Mouse (Mus musculus): ENCODE results near the gene Hsd3b4. TPM values are rescaled to one million over a fixed set of nuclear protein-coding genes. Genes with fewer than 3 reads are reported as not detected.
"Not testable (repeated sequence)": the region's sequence is repeated elsewhere in the genome, so short reads cannot be mapped to it uniquely, and the experiment has no call there.

Hsd3b4 gene
- total RNA-seq (2021), result not detected

DNA sequence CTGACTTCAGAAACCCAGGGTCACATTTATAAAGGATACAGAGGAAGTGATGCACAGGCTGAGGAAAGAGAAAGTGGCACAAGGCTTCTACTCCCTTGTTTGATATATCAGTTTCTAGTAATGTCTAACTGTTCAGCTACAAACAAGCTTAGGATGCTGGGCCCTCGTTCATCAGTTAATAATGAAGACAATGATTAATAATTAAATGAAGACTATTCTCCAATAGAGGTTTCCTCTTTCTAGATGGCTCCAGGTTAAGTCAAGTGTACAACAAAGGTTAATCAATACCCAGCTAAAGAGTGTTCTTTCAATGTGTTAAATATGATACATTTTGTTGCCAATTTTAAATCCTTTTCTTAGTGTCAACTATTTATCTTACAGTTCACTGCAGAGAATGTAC, at the start of gene Hsd3b4:
Gene Hsd3b4, minus strand, starts transcription at position 101 of the 400 bp plus-strand sequence.
- DNase-seq (ENCODE audit: extremely low spot score in 1 of 2, low spot score in 2 of 2); intact Hi-C loops (cut with DNase I): not testable (repeated sequence)

DNA sequence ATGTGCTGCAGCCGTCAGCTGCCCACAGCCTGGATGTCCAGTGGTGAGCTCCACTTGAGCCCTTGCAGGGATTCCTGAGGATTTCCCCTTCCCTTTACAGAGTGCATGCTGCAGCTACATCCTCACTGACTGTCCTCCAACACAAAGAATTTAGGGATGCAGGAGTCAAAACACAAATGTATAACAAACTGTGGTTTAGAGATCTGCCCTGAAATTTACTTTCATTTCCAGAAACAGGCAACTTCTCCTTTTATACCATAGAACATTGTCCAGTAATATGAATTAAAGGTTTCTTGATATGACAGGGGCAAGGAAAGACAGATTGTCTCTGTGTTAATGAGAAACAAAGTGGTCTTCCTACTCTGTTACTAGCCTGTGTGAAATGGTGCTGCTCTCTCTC, 40.5 kb upstream of the Hsd3b4 start:
- intact Hi-C loops (cut with DNase I); DNase-seq (ENCODE audit: extremely low spot score in 1 of 2, low spot score in 2 of 2): not testable (repeated sequence)

DNA sequence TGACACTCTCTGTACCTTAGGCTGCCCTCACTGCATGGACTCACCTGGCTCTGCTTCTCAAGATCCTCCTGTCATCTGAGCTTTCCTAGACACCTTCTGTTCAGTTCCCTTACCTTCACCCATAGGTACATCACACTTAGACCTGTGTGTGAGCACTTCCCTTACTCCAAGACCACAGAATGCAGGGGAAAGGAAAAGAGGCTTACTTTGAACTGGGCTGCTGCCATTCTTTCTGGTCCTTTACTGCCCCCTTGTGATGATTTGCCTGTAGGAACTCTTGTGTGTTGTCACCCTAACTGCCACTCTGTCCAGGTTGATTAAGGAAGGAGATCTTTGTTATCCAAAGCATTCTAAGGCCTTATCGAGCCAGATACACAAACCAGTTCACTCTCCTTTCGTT, 39.9 kb upstream of the Hsd3b4 start:
- DNase-seq (ENCODE audit: extremely low spot score in 1 of 2, low spot score in 2 of 2); intact Hi-C loops (cut with DNase I): not testable (repeated sequence)

DNA sequence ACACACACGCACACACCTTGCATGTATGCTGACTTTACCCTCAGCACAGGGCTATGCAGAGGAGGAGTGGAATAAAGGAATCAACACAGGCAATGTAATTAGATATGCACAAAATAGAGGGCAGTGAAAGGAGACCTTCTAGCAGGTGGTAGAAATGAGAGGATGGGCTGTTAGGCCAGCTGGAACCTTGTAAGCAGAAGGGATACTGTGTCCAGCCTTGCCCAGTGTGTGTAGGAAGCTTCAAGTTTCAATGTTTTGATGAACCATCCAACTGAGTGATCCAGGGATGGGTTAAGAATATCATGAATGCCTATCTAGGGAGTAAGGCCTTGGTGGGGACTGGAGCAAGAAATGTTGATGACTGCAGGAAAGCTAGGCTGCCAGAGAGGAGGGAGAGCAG, 38.2 kb upstream of the Hsd3b4 start:
- intact Hi-C loops (cut with DNase I); DNase-seq (ENCODE audit: extremely low spot score in 1 of 2, low spot score in 2 of 2): not testable (repeated sequence)

DNA sequence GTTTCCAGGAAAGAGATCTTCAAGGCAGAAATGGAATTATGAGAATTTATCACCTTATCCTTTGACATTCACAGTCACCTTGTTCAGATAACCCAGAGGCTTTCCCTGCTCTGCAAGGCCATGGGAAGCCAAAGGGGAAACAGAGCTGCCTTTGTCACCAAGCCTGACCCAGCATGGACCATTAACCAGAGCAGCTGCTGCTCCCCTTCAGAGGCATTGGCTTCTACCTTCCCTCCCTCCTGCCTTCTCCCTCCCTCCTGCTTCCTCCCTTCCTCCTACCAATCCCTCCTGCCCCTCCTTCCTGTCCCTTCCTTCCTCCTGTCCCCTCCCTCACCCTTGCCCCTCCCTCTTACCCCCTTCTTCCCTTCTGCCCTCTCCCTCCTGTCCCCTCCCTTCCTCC, 37.3 kb upstream of the Hsd3b4 start:
- DNase-seq (ENCODE audit: extremely low spot score in 1 of 2, low spot score in 2 of 2); intact Hi-C loops (cut with DNase I): not testable (repeated sequence)

DNA sequence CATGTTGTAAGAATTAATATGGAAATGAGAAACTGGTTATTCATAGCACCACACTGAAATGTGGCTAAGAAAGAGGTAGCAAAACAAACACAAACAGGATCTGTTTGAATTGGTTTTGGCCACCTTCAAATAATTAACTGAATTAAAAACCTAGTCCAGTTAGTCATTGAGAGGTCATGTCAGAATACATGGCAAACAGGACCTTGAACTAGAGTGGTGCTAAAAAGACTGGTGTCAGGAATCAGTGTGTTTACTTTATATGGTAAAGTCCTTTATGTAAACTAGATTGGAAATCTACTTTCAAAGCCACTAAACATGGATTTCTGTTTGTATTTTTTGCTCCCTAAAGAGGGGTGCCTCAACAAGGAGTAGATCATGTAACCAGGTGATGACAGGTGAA, 14.7 kb upstream of the Hsd3b4 start:
- DNase-seq (ENCODE audit: extremely low spot score in 1 of 2, low spot score in 2 of 2); intact Hi-C loops (cut with DNase I): not testable (repeated sequence)

DNA sequence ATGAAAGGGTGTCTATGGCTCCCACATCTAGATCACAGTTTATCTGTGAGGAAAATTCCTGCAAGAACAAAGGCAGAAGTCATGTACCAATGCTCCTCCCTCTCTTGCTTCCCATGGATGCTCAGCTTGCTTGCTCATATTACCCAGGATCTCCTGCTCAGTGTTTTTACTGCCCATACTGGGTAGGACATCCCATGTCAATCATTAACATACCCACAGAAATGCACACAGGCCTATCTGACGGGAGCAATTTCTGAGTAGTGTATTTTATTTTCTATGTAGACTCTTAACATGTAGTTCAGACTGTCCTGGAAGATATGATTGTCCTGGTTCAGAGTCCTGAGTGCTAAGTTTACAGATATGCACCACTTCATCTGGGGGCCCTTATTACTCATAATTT, 14.2 kb upstream of the Hsd3b4 start:
- DNase-seq (ENCODE audit: extremely low spot score in 1 of 2, low spot score in 2 of 2); intact Hi-C loops (cut with DNase I): not testable (repeated sequence)

DNA sequence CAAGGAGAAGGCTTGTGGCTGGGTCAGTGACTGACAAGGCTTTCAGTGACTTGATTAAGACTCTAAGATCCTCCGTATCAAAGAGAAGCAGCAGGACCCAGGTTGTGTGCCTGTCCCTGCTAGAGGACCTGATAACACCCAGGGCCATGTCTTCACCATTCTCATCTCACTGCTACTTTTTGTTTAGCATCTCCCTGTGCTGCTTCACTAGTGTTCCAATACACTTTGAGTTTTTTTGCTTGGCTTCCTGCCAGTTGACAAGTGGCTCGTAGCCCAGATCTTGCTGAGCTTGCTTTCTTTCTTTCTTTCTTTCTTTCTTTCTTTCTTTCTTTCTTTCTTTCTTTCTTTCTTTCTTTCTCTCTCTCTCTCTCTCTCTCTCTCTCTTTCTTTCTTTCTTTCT, 12.5 kb upstream of the Hsd3b4 start:
- intact Hi-C loops (cut with DNase I); DNase-seq (ENCODE audit: extremely low spot score in 1 of 2, low spot score in 2 of 2): not testable (repeated sequence)

DNA sequence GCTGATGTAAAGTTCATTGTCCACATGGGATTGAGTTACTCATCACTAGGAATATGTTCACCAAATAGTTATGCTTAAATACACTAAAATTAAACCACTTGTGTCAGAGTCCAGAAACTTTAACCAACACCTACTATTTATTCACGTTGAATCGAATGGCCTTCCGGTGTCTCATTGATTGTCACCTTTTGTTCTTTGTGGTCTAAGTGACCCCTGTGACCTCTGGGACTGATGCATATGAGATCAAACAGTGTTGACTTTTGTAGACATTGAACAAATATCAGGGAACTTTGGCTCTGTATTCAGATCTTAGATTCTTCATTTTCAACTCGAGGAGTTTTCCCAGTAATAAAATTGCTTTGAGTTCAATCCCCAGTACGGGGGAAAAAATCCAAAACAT, 3.1 kb downstream of the Hsd3b4 start:
- intact Hi-C loops (cut with DNase I); DNase-seq (ENCODE audit: extremely low spot score in 1 of 2, low spot score in 2 of 2): not testable (repeated sequence)

DNA sequence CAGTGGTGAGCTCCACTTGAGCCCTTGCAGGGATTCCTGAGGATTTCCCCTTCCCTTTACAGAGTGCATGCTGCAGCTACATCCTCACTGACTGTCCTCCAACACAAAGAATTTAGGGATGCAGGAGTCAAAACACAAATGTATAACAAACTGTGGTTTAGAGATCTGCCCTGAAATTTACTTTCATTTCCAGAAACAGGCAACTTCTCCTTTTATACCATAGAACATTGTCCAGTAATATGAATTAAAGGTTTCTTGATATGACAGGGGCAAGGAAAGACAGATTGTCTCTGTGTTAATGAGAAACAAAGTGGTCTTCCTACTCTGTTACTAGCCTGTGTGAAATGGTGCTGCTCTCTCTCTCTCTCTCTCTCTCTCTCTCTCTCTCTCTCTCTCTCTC, 12.9 kb downstream of the Hsd3b4 start:
- intact Hi-C loops (cut with DNase I), result not testable (repeated sequence)

DNA sequence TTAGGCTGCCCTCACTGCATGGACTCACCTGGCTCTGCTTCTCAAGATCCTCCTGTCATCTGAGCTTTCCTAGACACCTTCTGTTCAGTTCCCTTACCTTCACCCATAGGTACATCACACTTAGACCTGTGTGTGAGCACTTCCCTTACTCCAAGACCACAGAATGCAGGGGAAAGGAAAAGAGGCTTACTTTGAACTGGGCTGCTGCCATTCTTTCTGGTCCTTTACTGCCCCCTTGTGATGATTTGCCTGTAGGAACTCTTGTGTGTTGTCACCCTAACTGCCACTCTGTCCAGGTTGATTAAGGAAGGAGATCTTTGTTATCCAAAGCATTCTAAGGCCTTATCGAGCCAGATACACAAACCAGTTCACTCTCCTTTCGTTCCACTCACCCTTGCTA, 13.6 kb downstream of the Hsd3b4 start:
- DNase-seq (ENCODE audit: extremely low spot score in 1 of 2, low spot score in 2 of 2); intact Hi-C loops (cut with DNase I): not testable (repeated sequence)

More for the DNA sequence above, 12.9 kb downstream of the Hsd3b4 start:
- not testable (repeated sequence) for DNase-seq (ENCODE audit: extremely low spot score in 1 of 2, low spot score in 2 of 2)

DNA sequence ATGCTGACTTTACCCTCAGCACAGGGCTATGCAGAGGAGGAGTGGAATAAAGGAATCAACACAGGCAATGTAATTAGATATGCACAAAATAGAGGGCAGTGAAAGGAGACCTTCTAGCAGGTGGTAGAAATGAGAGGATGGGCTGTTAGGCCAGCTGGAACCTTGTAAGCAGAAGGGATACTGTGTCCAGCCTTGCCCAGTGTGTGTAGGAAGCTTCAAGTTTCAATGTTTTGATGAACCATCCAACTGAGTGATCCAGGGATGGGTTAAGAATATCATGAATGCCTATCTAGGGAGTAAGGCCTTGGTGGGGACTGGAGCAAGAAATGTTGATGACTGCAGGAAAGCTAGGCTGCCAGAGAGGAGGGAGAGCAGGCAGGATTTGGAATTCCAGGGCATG, 15.3 kb downstream of the Hsd3b4 start:
- intact Hi-C loops (cut with DNase I); DNase-seq (ENCODE audit: extremely low spot score in 1 of 2, low spot score in 2 of 2): not testable (repeated sequence)

DNA sequence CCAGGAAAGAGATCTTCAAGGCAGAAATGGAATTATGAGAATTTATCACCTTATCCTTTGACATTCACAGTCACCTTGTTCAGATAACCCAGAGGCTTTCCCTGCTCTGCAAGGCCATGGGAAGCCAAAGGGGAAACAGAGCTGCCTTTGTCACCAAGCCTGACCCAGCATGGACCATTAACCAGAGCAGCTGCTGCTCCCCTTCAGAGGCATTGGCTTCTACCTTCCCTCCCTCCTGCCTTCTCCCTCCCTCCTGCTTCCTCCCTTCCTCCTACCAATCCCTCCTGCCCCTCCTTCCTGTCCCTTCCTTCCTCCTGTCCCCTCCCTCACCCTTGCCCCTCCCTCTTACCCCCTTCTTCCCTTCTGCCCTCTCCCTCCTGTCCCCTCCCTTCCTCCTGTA, 16.1 kb downstream of the Hsd3b4 start:
- intact Hi-C loops (cut with DNase I); DNase-seq (ENCODE audit: extremely low spot score in 1 of 2, low spot score in 2 of 2): not testable (repeated sequence)

DNA sequence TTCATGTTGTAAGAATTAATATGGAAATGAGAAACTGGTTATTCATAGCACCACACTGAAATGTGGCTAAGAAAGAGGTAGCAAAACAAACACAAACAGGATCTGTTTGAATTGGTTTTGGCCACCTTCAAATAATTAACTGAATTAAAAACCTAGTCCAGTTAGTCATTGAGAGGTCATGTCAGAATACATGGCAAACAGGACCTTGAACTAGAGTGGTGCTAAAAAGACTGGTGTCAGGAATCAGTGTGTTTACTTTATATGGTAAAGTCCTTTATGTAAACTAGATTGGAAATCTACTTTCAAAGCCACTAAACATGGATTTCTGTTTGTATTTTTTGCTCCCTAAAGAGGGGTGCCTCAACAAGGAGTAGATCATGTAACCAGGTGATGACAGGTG, 38.8 kb downstream of the Hsd3b4 start:
- DNase-seq (ENCODE audit: extremely low spot score in 1 of 2, low spot score in 2 of 2); intact Hi-C loops (cut with DNase I): not testable (repeated sequence)

DNA sequence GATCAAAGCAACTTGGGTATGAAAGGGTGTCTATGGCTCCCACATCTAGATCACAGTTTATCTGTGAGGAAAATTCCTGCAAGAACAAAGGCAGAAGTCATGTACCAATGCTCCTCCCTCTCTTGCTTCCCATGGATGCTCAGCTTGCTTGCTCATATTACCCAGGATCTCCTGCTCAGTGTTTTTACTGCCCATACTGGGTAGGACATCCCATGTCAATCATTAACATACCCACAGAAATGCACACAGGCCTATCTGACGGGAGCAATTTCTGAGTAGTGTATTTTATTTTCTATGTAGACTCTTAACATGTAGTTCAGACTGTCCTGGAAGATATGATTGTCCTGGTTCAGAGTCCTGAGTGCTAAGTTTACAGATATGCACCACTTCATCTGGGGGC, 39.3 kb downstream of the Hsd3b4 start:
- DNase-seq (ENCODE audit: extremely low spot score in 1 of 2, low spot score in 2 of 2); intact Hi-C loops (cut with DNase I): not testable (repeated sequence)

DNA sequence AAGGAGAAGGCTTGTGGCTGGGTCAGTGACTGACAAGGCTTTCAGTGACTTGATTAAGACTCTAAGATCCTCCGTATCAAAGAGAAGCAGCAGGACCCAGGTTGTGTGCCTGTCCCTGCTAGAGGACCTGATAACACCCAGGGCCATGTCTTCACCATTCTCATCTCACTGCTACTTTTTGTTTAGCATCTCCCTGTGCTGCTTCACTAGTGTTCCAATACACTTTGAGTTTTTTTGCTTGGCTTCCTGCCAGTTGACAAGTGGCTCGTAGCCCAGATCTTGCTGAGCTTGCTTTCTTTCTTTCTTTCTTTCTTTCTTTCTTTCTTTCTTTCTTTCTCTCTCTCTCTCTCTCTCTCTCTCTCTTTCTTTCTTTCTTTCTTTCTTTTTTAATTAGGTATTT, 41.0 kb downstream of the Hsd3b4 start:
- intact Hi-C loops (cut with DNase I); DNase-seq (ENCODE audit: extremely low spot score in 1 of 2, low spot score in 2 of 2): not testable (repeated sequence)

DNA sequence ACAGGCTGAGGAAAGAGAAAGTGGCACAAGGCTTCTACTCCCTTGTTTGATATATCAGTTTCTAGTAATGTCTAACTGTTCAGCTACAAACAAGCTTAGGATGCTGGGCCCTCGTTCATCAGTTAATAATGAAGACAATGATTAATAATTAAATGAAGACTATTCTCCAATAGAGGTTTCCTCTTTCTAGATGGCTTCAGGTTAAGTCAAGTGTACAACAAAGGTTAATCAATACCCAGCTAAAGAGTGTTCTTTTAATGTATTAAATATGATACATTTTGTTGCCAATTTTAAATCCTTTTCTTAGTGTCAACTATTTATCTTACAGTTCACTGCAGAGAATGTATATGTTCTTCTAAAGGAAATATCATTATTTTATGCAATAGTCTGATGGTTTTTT, 53.3 kb downstream of the Hsd3b4 start, which contains the start of gene Gm4450:
Gene Gm4450, minus strand, starts transcription at position 101 of the 400 bp plus-strand sequence.
- DNase-seq (ENCODE audit: extremely low spot score in 1 of 2, low spot score in 2 of 2); intact Hi-C loops (cut with DNase I): not testable (repeated sequence)

DNA sequence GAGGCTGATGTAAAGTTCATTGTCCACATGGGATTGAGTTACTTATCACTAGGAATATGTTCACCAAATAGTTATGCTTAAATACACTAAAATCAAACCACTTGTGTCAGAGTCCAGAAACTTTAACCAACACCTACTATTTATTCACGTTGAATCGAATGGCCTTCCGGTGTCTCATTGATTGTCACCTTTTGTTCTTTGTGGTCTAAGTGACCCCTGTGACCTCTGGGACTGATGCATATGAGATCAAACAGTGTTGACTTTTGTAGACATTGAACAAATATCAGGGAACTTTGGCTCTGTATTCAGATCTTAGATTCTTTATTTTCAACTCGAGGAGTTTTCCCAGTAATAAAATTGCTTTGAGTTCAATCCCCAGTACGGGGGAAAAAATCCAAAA, 56.5 kb downstream of the Hsd3b4 start:
- intact Hi-C loops (cut with DNase I); DNase-seq (ENCODE audit: extremely low spot score in 1 of 2, low spot score in 2 of 2): not testable (repeated sequence)
